Mouse (Mus musculus) monocyte, adult 5-6 weeks (primary cell): ENCODE data around the gene Loxl3. TPM values are rescaled to one million over a fixed set of nuclear protein-coding genes. Genes with fewer than 3 reads are reported as not detected.

Experiments
- ATAC-seq: fragments of 153-309, 156-312 bp; replicated peaks from 2 replicates; pipeline ENCODE4 v1.8.0; 2017; ENCODE audit warnings: mild to moderate bottlenecking; ENCODE audit not compliant: low TSS enrichment, insufficient number of reproducible peaks, severe bottlenecking, poor library complexity, low FRiP score
- total RNA-seq: library from RNA; stranded (forward); fragments of 200-1000, 200-491, 200-594 nt; gene quantifications from 3 replicates; pipeline ENCODE4 v1.2.3, GENCODE M21; 2017

Loxl3 gene
- total RNA-seq, 1 experiment from 2014 or later: 4.2 TPM

DNA sequence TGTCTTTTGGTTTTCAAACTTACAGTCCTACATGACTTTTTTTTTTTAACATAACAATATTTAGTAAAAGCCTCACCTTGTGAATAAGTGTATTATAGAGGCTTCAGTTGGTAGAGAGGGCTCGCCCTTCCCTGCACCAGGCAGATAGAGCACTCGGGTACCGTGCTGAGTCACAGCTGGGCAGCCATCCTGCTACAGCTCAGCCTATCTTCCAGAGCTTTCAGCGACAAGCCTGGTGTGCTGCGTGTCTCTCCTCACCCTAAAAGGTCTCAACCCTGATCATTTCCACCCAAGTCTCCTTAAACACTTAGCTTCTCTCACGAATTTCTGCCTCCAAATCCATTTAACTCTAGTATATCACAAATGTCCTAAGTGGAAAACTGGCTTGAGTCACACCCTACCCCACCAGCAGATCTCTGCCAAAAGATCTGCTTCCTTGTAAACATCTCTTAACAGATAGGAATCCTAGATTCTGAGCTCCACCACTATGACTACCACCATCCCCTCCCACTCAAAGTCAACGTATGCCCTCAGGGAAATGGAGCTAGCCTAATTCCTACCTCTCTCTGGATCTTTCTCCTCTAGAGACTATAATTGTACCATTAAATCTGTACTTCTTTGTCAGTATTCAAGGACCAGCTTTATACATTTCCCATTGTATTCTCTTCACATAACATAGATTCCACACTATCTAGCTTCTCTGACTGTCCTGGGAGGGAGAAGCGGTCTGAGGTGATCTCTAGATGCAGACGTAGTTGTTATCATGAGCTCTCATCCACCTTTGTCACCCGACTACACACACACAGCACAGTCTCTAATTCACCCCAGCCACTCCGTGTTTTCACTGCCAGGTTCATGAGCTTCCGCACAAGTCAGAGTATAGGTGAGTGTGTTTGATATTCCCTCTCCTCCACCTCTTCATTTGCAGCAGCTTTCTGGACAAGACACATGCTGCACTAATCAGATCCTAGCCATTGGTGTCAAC lies 19.2 kb upstream of the Loxl3 start:
- no peak for ATAC-seq

DNA sequence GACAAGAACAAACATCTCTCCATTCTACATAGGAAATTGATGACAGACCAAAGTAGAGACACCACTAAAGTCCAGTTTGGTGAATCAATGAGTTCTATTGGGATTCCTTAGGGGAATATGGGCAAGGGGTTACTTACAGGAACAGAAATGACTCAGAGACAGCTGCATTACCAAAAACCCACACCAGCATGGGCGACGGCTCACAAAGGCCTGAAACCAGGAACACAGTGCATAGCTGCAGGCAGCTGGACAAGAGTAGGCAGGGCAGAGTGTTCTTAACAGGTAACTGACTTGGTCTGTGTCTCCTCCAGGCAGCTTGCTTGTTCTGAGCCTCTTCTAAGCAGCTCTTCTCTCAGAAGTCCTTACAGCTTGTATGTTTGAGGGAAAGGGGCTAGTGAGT lies 18.2 kb upstream of the Loxl3 start:
- no peak for ATAC-seq

GRCm38 (mm10) chr6:83017190-83017589 lies 16.8 kb upstream of the Loxl3 start:
- ATAC-seq: peak; percentile 43; the same call in 1 of the 2 replicates

GRCm38 (mm10) chr6:83019044-83019443 lies 14.9 kb upstream of the Loxl3 start:
- no peak for ATAC-seq

DNA sequence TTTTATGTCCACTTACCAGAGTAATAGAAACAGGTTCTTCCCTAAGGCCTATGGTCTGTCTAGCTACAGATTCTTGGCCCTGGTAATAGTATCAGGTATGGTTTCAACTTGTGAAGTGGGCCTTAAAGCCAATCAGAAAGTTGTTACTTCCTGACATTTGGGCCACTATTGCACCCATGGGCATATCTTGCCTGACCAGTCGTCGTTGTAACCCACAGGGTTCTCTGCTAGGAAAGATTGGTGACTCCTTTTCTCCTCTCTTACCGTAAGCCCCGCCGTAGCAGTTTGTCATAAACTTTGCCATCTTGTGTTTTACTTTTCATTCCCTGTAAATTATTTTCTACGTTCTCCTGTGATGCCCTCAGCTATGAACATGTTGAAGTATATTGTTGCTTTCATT lies 13.9 kb upstream of the Loxl3 start:
- no peak for ATAC-seq

DNA sequence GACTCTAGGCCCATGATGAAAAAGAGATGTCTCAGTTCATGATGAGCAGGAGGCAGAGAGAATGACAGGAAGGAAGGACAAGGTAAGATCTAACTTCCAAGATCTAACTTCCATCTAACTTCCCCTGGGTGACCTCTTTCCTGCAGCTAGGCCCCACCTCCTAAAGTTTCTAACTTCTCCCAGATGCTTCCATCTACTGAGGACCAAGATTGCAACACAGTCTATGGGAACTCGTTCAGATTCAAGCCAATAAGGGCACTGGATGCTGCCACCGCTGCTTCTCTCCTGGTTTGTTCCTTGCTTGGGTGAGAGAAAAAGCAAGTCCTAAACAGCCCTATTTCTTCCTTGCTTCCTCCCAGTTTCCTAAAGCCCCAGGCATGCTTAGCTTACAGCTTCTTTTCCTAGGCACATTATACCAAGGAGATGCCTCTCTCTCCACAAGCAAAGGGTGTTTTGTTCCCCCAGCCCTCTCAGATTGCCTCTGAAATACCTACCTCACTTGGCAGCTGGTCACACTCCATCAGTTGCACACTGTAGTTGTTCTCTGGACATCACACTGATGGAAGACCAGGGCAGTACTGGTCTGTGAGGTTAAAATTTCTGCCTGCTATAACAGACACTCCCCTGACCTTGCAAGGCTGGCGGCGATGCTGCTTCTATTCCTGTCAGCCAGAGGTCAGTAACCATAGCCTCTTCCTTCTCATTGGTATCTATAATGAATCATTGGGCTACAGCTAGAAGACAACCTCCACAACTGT lies 13.0 kb upstream of the Loxl3 start:
- ATAC-seq: no peak

GRCm38 (mm10) chr6:83023008-83023407 lies 11.0 kb upstream of the Loxl3 start:
- ATAC-seq: no peak

DNA sequence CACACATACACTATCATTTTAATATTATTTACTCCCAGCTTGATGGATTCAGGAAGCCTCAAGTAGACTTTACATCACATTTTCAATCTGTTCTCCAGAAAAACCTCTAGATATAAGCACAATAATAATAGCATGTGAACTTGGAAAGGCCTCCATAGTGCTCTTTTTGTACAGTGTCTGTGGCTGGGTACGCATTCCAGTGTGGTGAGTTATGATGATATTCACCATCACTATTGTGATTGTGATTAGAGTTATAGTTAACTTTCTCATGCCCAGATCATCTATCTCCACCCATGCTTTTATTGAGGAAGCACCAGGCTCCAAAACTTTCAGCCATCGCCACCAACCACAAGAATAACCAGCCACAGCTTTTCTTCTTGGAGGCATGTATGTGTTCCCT lies 10.2 kb upstream of the Loxl3 start:
- no peak for ATAC-seq

DNA sequence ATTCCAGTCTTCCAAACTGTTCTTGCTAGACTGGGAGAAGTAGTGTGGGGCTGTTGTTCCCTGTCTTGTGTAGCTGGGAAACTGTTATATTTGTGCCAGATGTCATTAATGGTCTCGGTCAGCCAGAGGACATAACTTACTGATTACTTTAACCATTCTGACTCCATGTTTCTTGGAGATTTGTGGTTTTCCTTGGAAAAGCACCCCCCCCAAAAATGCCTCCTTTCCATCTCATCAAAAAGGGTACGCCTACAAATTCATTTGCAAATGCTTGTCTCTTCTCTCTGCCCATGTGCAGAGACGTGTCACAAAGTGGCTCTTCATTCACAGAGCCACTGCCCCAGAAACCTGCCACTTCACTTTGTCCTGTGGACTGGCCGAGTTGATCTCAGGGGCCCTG lies 9.6 kb upstream of the Loxl3 start:
- no peak for ATAC-seq

GRCm38 (mm10) chr6:83025221-83025620 lies 8.8 kb upstream of the Loxl3 start:
- no peak for ATAC-seq

DNA sequence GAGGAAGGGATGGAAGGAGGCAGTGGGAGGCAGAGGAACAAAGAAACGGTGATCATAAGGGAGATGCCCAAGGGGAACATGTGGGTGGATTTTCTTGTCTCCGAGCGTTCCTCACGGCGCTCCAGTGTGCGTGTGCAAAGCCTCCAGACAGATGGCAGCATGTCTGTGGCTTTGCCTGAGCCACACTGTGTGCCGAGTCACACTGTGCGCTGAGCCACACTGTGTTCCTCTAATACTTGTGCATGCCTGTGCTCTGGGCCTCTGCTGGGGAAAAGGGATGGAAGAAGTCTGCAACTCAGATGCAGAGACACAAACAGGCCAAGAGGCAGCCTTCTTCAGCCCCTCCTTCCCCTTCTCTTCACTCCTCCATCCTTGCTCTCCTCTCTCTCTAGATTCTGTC lies 6.7 kb upstream of the Loxl3 start:
- ATAC-seq: no peak

GRCm38 (mm10) chr6:83027706-83028105 lies 6.3 kb upstream of the Loxl3 start:
- no peak for ATAC-seq

- ATAC-seq: no peak
Observed at GRCm38 (mm10) chr6:83029777-83030176, 4.2 kb upstream of the Loxl3 start.

GRCm38 (mm10) chr6:83031111-83031510 lies 2.9 kb upstream of the Loxl3 start:
- no peak for ATAC-seq

- ATAC-seq: no peak
Observed at GRCm38 (mm10) chr6:83031921-83032590, 1.9 kb upstream of the Loxl3 start.

- ATAC-seq: no peak
Observed at GRCm38 (mm10) chr6:83032769-83033191, 1.2 kb upstream of the Loxl3 start.

GRCm38 (mm10) chr6:83034463-83035055 lies 586 bp downstream of the Loxl3 start:
- ATAC-seq: no peak

DNA sequence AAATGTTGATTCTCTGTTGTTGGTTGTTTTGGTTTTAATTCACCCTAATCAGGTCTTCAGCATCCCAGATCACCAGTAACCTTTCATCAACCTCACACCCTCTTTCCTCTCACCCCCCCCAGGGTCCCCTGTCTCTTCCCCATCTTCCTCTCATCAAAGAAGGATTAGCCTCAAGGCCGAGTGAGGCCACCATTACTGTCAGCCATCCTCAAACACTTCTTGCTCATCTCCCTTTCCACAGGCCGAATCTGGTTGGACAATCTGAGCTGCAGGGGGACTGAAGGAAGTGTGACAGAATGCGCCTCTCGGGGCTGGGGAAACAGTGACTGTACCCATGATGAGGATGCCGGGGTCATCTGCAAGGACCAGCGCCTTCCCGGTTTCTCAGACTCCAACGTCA lies 3.2 kb downstream of the Loxl3 start:
- no peak for ATAC-seq

GRCm38 (mm10) chr6:83038496-83039012 lies 4.6 kb downstream of the Loxl3 start:
- ATAC-seq: peak; percentile 90
